Mouse (Mus musculus) G1E (cell line): ENCODE results near the gene Iscu.

Experiments
- CTCF ChIP-seq: IDR thresholded peaks from 2 replicates; pipeline ENCODE4 v1.5.1; 2012; ENCODE audit warnings: low read depth, low read length, inconsistent platforms, mixed read lengths
- GATA1 ChIP-seq: IDR thresholded peaks from 2 replicates; pipeline ENCODE4 v1.6.1; 2012; ENCODE audit warnings: borderline replicate concordance, low read length, inconsistent platforms, mixed read lengths
- GATA2 ChIP-seq: IDR thresholded peaks from 2 replicates; pipeline ENCODE4 v1.6.1; 2012; ENCODE audit warnings: low read depth, low read length, inconsistent platforms, borderline replicate concordance
- POLR2AphosphoS5 ChIP-seq: IDR thresholded peaks from 2 replicates; pipeline ENCODE4 v1.6.1; 2012; ENCODE audit warnings: low read depth, low read length, inconsistent platforms; ENCODE audit not compliant: insufficient replicate concordance
- TAL1 ChIP-seq: conservative IDR thresholded peaks from 2 replicates; pipeline ENCODE4 v1.6.1; 2012; ENCODE audit warnings: low read depth, low read length, inconsistent platforms, mixed read lengths

GRCm38 (mm10) chr5:113725417-113725816 lies 47.1 kb upstream of the Iscu start:
- TF ChIP-seq CTCF = no peak
- no peak for TF ChIP-seq POLR2AphosphoS5
- no peak for TF ChIP-seq GATA1
- no peak for TF ChIP-seq TAL1
- TF ChIP-seq GATA2 = no peak
